Mouse (Mus musculus) kidney, embryonic 16.5 days (tissue): ENCODE data around the gene Chrnd. TPM values are rescaled to one million over a fixed set of nuclear protein-coding genes. Genes with fewer than 3 reads are reported as not detected.

Experiments
- ATAC-seq: fragments of 200-750 bp; cut with Nextera tagmentation; 2 replicates; pipeline ENCODE4 v1.8.0; 2017; ENCODE audit warnings: moderate TSS enrichment; ENCODE audit not compliant: low FRiP score, low TSS enrichment
- H3K27ac ChIP-seq: fragments of 300-500 bp; sonication (generic); 2 replicates; pipeline ENCODE4 v1.5.1; 2014; ENCODE audit warnings: low read length
- H3K27me3 ChIP-seq: fragments of 300-500 bp; sonication (generic); 2 replicates; pipeline ENCODE4 v1.6.1; 2014; ENCODE audit warnings: low read length, control low read depth, mixed read lengths; ENCODE audit not compliant: insufficient read depth
- H3K36me3 ChIP-seq: fragments of 300-500 bp; sonication (generic); 2 replicates; pipeline ENCODE4 v1.6.1; 2014; ENCODE audit warnings: low read length, control low read depth, mixed read lengths; ENCODE audit not compliant: insufficient read depth
- H3K4me1 ChIP-seq: fragments of 300-500 bp; sonication (generic); 2 replicates; pipeline ENCODE4 v1.6.1; 2014; ENCODE audit warnings: low read length, control low read depth, mixed read lengths; ENCODE audit not compliant: insufficient read depth
- H3K4me2 ChIP-seq: fragments of 300-500 bp; sonication (generic); replicated peaks from 2 replicates; pipeline ENCODE4 v1.6.1; 2014; ENCODE audit warnings: low read depth, low read length
- H3K4me3 ChIP-seq: fragments of 300-500 bp; sonication (generic); 2 replicates; pipeline ENCODE4 v1.5.1; 2014; ENCODE audit warnings: mild to moderate bottlenecking, low read length
- H3K9ac ChIP-seq: fragments of 300-500 bp; sonication (generic); replicated peaks from 2 replicates; pipeline ENCODE4 v1.6.1; 2014; ENCODE audit warnings: low read length
- H3K9me3 ChIP-seq: fragments of 300-500 bp; sonication (generic); 2 replicates; pipeline ENCODE4 v1.6.1; 2016; ENCODE audit warnings: low read length, control low read depth
- WGBS: fragments of 180-500 bp; shearing (Covaris S2); extraction: QIAGEN DNeasy Blood & Tissue Kit; methylation state at CpG from one replicate; pipeline ENCODE4 v1.1.7; 2014; 5-methylcytosine and 5-hydroxymethylcytosine counted together
- polyA plus RNA-seq: library from polyadenylated mRNA; unstranded; fragments of >200 nt; fragmentation: Nextera tagmentation; extraction: Ambion mirVana; gene quantifications from 2 replicates; pipeline ENCODE4 v1.2.1, GENCODE M21; 2015

Chrnd gene
- polyA plus RNA-seq, 1 experiment from 2014 or later: 0.81 TPM

DNA sequence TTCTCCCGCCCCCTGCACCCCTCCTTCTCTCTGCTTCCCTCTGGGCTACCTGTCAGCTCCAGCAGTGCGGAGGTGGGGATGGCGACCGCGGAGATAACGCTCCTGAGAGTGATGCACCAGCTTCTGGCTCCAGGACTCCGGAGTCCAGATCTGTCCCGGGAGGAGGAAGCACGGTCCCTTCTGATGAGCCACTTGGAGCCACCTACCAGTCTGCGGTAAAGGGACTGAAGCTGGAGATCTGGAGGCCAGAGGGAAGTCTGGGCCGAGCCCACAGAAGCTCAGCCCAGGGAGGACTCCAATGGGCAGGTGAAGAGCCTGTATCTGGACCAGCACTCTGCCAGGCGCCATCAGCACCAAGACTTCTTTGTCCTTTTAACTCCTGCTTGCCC lies 34.2 kb upstream of the Chrnd start, which contains the start of gene Ecel1:
Ecel1 (minus strand) TSS at position 323 of the 389 bp plus-strand sequence.
- WGBS: 1% methylated on average over 11 of the region's 12 CpGs
- peak within 1 kb of the TSS; percentile 62 for H3K4me2 ChIP-seq
- H3K9ac ChIP-seq: no peak within 1 kb of the TSS; the same call in 1 of the 2 replicates

DNA sequence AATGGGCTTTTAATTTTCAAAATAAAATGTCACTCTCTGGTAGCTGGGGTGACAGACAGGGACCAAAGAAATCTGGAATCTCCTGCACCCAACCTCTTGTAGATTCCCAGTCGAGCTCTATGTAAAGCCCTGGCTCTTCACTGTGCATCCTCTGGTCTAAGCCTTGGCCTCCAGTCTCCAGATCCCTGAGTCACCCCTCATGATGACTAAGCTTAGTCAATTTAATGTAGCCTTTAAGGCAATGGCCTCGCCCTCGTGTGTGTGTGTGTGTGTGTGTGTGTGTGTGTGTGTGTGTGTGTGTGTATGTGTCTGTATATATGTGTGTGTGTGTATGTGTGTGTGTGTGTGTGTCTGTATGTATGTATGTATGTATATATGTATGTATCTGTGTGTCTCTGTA lies 31.0 kb upstream of the Chrnd start:
- no peak for ATAC-seq
- Histone ChIP-seq H3K4me3 (no peak overlapping the region), H3K27me3 (peaks cover 57% of the 10 kb centered on the region), H3K9ac (no peak overlapping the region), H3K27ac (no peak overlapping the region), H3K36me3 (no peaks in the 10 kb centered on the region), H3K4me2 (no peak overlapping the region), H3K4me1 (peaks cover 14% of the 10 kb centered on the region), H3K9me3 (no peaks in the 10 kb centered on the region)
- WGBS: 87% methylated on average over 3 of the region's 3 CpGs

More for the DNA sequence above, 34.2 kb upstream of the Chrnd start, which contains the start of gene Ecel1:
- peaks cover 21% of the 10 kb centered on the region for H3K4me1 ChIP-seq
- no peaks in the 10 kb centered on the region for H3K9me3 ChIP-seq
- H3K27me3 ChIP-seq: peaks cover 87% of the 10 kb centered on the region
- ATAC-seq: no peak
- no peak within 1 kb of the TSS for H3K27ac ChIP-seq
- no peaks in the 10 kb centered on the region for H3K36me3 ChIP-seq
- H3K4me3 ChIP-seq: peak within 1 kb of the TSS; percentile 45

DNA sequence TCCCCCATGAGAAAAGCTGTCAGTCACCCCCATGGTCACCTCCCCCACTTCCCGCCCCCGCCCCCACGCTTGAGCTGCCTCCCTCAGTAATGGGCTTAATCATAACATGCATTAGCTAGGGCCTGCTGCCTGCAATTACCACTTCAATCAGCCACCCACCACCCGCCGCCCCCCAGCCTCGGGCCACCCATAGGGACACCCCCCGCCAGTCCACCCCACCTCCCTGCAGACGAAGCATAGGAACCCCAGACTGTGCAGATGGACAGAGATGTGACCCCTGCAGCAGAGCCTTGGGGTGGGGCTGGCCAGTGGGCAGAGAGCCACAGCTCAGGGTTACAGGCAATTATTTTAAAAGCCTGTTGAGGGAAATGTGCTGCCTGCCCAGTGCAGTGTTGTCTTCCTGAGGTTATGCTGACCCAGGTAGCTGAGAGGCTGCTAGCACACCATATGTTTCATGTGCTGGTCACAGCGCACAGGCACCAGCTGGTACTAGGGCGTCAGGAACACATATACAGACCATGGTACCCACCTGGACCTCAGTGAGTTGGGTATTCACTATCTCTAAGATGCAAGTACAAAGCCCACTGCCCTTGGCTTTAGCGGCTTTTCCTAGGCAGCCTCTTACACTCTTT lies 26.1 kb upstream of the Chrnd start:
- 25% methylated on average over 11 of the region's 11 CpGs for WGBS
- H3K36me3 ChIP-seq: no peaks in the 10 kb centered on the region
- no peak overlapping the region for H3K9ac ChIP-seq
- no peak overlapping the region for H3K27ac ChIP-seq
- peaks cover 44% of the 10 kb centered on the region for H3K27me3 ChIP-seq
- H3K4me3 ChIP-seq: no peak overlapping the region
- H3K4me2 ChIP-seq: no peak overlapping the region
- no peaks in the 10 kb centered on the region for H3K9me3 ChIP-seq
- no peaks in the 10 kb centered on the region for H3K4me1 ChIP-seq
- ATAC-seq: no peak

DNA sequence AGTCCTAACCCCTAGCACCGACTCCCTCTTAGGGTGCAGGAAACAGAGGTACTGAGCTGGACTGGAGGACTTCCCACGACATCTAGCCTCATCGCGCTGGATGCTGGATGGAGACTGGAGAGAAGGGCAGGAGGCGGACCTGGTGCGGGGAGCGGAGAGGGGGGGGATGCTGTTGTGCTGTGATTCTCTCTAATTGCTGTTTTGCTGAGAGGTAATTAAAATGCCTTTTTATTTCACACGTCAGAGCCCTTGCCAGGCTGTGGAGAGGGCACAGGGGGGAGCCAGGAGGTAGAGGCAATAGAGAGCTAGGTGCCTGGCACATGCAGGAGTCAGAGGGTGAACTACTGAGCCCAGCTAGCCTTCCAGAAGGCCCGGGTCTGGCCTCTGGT lies 25.6 kb upstream of the Chrnd start:
- H3K4me1 ChIP-seq: no peaks in the 10 kb centered on the region
- H3K36me3 ChIP-seq: no peaks in the 10 kb centered on the region
- no peaks in the 10 kb centered on the region for H3K9me3 ChIP-seq
- peaks cover 48% of the 10 kb centered on the region for H3K27me3 ChIP-seq
- H3K27ac ChIP-seq: no peak overlapping the region
- H3K4me2 ChIP-seq: no peak overlapping the region
- ATAC-seq: no peak
- no peak overlapping the region for H3K9ac ChIP-seq
- WGBS: 38% methylated on average over 9 of the region's 9 CpGs
- no peak overlapping the region for H3K4me3 ChIP-seq

DNA sequence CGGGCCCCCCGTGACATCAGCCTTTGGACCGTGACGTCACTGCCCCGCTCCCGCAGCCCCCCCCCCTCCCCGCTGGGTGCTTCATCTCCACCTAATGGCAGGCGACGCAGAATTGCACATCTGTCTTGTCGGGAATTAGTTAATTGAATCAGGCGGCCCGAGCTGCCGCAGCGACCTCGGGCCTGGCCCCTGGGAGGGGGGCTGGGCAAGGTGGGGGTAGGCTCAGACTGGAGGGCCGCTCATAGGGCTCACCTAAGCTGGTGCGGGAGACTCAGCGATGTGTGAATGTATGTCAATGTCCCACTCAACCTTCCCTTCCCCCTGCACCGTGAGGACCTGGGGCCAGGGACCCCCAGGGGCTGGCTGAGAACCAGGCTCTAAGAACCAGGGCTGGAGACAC lies 19.9 kb upstream of the Chrnd start:
- H3K9me3 ChIP-seq: no peaks in the 10 kb centered on the region

DNA sequence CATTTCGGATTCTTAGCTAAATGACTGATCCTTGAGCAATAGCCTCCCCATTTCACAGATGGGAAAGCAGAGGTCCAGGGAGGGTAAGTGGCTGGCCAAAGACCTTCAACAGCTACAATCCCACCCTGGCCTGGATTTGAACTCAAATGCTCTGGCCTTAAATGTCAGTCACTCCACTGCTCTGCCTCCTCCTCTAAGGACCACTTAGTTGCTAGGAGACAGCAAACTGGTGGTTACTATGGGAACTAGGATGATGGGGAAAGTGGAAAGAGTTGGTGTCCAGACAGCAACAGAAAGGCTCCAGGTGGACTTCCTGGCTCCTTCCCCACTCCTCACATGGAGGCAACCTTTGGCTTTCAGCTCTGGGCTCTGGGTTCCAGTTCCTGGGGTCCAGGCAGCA lies 19.1 kb upstream of the Chrnd start:
- H3K36me3 ChIP-seq: no peaks in the 10 kb centered on the region
- 88% methylated on average over 1 of the region's 1 CpGs for WGBS
- no peak overlapping the region for H3K9ac ChIP-seq
- H3K9me3 ChIP-seq: no peaks in the 10 kb centered on the region
- H3K4me2 ChIP-seq: no peak overlapping the region
- peaks cover 26% of the 10 kb centered on the region for H3K4me1 ChIP-seq
- H3K27me3 ChIP-seq: peaks cover 62% of the 10 kb centered on the region
- no peak for ATAC-seq
- H3K4me3 ChIP-seq: no peak overlapping the region
- no peak overlapping the region for H3K27ac ChIP-seq

More for the DNA sequence above, 19.9 kb upstream of the Chrnd start:
- Histone ChIP-seq H3K4me1 (peaks cover 18% of the 10 kb centered on the region), H3K27me3 (peaks cover 71% of the 10 kb centered on the region), H3K27ac (no peak overlapping the region), H3K4me3 (no peak overlapping the region), H3K4me2 (0 out of 2 replicates have a peak overlapping the region, but pooled peaks have one; percentile 6), H3K9ac (no peak overlapping the region), H3K36me3 (no peaks in the 10 kb centered on the region)
- 6% methylated on average over 18 of the region's 19 CpGs for WGBS
- no peak for ATAC-seq

DNA sequence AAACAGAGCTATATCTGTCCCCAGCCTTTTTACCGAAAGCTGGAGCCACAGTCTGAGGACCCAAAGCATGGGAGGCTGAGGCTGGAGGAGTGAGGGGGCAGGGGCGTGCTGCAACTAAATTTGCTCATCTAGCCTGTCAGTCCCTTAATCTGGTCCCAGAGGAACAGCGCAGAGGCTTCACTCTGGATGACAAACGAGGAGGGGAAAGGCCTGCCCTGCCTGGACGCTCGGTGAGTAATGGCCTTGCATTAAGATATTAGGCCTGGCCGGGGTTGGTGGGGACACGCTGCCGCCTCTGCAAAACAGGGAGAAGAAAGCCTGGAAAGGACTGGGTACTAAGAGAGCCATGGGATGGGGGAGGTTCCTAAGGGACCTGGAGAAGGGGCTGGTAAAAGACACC lies 18.1 kb upstream of the Chrnd start:
- Histone ChIP-seq H3K4me2 (no peak overlapping the region), H3K4me1 (peaks cover 27% of the 10 kb centered on the region), H3K9me3 (no peaks in the 10 kb centered on the region), H3K36me3 (no peaks in the 10 kb centered on the region), H3K27me3 (peaks cover 55% of the 10 kb centered on the region), H3K4me3 (no peak overlapping the region), H3K9ac (no peak overlapping the region), H3K27ac (no peak overlapping the region)
- no peak for ATAC-seq
- WGBS: 36% methylated on average over 9 of the region's 9 CpGs

DNA sequence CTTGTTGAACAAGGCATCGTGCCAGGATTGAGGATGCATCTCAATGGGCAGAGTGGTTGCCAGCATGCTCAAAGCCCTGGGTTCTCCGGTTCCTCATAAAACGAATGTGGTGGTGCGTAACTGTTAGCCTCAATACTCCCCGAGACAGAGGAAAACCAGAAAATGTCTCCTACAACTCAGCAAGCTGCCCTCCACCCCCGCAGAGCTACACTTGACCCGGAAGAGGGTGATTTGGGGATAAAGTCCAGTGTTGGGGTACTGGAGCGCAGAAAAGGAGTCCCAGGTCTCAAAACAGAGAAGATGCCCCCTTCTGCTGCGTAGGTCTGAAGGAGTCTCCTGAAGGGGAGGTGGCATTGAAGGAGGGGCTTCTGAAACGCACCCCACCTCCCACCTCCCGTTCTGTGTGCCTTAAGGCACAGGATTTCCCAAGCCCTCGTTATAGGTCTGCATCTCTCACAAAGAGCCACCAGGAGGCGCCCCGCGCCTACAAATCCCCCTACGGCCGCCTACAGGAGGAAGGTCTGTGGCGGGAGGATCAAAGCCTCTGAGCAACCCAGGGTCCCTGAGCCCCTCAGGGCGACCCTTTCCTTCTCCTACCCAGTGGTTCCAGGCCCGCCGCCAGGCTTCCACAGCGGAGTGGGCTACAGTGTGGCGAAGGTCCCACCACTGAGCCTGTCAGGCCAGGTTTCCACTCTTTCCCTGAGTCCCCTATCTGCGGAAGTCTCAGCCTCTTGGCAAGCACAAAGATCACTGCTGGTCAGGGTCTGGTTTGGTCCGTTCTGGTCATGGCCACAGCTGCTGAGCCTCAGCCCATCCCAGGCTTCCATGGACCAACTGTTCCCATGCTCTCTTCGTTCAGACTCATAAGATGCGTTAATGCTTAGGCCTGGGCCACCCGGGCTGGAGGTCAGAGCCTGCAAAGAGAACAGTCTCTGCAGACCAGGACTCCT lies 16.1 kb upstream of the Chrnd start:
- WGBS: 23% methylated on average over 28 of the region's 28 CpGs
- H3K9ac ChIP-seq: no peak overlapping the region
- H3K4me1 ChIP-seq: peaks cover 27% of the 10 kb centered on the region
- peak; percentile 37; the same call in 1 of the 2 replicates for ATAC-seq
- no peaks in the 10 kb centered on the region for H3K9me3 ChIP-seq
- H3K27ac ChIP-seq: no peak overlapping the region
- no peaks in the 10 kb centered on the region for H3K36me3 ChIP-seq
- H3K27me3 ChIP-seq: peaks cover 46% of the 10 kb centered on the region
- no peak overlapping the region for H3K4me3 ChIP-seq
- H3K4me2 ChIP-seq: peak overlapping the region; percentile 28

DNA sequence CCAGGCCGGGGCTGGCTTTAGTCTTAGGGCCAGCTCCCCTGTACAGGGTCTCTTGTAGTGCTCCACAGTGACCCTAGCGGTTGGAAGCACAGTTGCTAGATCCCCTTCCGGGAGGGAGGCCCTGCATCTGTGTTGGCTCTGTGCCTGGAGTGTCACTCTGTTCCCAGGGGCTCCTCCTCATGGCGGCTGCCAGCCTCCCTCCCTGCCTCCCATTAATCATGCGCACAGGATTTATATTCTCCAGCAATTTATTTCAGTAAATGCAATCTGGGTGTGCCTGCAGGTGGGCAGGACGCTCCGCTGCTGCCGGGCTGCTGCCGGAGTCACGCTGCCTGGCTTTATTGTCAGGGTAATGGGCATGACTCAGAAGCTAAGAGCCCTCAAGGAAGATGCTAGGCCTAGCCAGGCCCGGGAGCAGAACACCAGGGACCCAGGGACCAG lies 14.5 kb upstream of the Chrnd start:
- no peaks in the 10 kb centered on the region for H3K36me3 ChIP-seq
- peak; percentile 88 for ATAC-seq
- 2% methylated on average over 11 of the region's 11 CpGs for WGBS
- peaks cover 32% of the 10 kb centered on the region for H3K27me3 ChIP-seq
- no peak overlapping the region for H3K4me3 ChIP-seq
- H3K4me1 ChIP-seq: peaks cover 24% of the 10 kb centered on the region
- no peak overlapping the region for H3K27ac ChIP-seq
- H3K9me3 ChIP-seq: no peaks in the 10 kb centered on the region
- H3K9ac ChIP-seq: no peak overlapping the region
- H3K4me2 ChIP-seq: peak overlapping the region; percentile 11

DNA sequence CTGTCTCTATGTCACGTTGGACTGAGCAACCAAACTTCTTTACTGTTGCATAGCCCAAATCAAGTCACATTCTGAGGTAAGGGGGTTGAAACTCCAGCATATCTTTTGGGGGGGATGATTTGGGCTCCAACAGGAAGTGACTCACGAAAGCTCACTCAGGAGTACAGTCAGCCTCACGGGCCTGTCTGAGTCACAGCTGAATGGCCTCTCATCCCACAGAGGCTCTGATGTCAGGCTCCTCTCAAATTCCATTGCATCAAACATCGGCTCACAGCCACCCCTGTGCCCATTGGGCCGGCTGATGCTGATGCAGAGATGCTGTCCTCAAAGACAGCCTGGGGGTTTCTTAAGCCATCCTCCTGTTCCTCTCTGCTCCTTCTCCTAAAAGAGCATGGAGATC lies 9.5 kb upstream of the Chrnd start:
- Histone ChIP-seq H3K4me3 (no peak overlapping the region), H3K27ac (no peak overlapping the region), H3K9ac (no peak overlapping the region), H3K27me3 (peaks cover 45% of the 10 kb centered on the region), H3K36me3 (no peaks in the 10 kb centered on the region), H3K4me1 (peaks cover 22% of the 10 kb centered on the region), H3K4me2 (no peak overlapping the region), H3K9me3 (no peaks in the 10 kb centered on the region)
- 14% methylated on average over 5 of the region's 5 CpGs for WGBS
- no peak for ATAC-seq
